Mouse (Mus musculus): ENCODE results near the gene Htr6.

Htr6 gene

DNA sequence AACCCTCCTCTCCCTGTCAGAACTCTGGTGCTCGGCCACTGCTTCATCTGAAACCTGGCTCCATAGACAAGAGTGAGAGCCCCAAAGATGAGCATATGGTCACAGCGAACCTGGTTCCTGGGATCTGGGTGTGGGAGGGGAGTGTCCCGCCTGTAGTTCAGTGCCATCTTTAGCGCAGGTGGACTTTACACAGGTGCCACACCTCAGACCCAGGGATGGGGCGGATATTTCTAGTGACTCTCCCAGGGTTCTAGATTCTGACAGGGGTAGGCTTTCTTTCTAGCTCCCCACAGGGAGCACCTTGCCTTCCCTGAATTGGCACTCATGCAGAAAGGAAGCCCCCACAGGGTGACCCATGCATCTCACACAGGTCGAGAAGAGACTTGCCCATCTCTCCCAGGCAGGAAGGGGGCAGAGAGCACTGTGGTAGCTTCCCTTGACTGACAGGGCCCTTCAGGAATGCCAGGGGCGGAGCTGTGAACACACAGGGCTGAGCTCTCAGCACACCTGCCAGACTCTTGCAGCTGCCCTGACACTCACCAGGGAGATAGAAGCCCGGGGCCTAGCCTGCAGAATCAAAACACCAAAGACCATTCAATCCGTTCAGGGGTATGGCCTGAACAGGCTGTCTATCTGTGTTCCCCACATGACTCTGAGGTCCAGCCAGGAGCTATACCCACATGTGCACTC, 13.8 kb upstream of the Htr6 start:
- no peak for DNase-seq (ENCODE audit: low read depth, low spot score)

DNA sequence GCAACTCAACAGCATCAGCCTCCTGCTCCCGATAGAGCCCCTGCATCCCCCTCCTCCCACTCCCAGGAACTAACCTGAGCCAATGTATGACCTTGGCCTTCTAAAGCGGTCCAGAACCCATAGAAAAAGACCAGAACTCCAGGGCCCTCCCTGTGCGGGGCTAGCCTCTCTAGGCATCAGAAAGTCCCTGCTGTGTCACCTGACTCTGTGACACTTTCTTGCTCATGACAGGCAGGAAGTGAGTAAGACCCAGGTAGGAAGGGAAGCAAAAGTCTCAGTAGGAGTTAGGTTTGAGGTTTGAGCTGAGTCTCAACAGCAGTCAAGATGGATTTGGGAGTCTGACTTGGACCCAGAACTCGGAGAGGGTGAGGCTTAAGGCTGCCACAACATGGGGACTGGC, 11.6 kb upstream of the Htr6 start:
- DNase-seq (ENCODE audit: low read depth, low spot score), result no peak

DNA sequence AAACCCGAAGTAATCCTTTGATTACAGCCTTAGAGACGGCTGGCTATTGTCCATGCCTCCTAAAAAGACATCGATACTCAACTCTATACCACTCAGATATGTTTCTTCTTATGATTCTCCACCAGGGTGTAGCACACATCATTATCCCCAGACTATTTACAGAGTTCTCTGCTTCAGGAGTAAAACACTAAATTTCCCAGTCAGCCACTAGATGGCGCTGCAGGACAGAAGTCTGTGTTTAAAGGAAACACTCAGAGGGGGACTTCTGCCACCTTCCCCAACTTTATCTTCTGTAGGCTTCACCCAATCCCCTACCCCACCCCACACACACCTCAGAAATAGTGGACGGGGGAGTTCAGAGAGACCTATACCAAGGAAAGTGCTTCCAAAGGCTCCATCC, 10.7 kb upstream of the Htr6 start:
- DNase-seq (ENCODE audit: low read depth, low spot score), result peak; percentile 69

GRCm38 (mm10) chr4:139085337-139085736, 10.0 kb upstream of the Htr6 start:
- DNase-seq (ENCODE audit: low read depth, low spot score), result no peak

GRCm38 (mm10) chr4:139082790-139083564, 7.6 kb upstream of the Htr6 start:
- peak; percentile 72 for DNase-seq (ENCODE audit: low read depth, low spot score)

- DNase-seq (ENCODE audit: low read depth, low spot score), result no peak
These were observed 6.0 kb upstream of the Htr6 start for GRCm38 (mm10) chr4:139081270-139081931.

DNA sequence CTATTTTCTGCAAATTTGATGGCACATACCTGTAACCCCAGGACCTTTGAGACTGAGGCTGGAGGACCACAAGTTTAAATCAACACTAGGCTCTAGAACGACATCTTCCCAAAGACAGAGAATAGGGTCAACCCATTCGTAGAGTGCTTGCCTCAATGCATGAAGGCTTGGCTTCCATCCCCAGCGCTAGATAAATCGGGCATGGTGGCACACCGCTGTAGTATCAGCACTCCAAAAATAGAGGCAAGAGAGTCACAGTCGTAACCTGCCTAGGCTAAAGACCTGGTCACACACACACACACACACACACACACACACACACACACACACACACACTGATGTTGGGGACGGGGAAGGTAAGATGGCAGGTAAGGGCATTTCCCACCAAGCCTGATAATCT, 4.9 kb upstream of the Htr6 start:
- DNase-seq (ENCODE audit: low read depth, low spot score), result no peak

DNA sequence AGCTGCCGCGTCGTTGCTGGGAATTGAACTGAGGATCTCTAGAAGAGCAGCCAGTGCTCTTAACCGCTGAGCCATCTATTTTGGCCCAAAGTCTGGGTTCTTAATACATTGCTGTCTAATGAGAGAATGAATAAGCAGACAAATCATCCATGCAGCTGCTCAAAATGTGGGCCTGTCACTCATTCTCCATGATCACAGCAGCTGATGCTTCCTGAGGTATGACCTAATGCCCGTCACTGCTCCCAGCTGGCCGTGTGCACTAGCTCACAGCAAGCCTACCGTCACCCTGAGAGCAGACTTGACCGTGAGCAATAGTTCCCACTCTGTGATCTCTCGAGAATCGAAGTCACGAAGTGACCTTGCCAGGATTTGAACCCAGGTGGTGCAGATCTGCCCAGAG, 4.1 kb upstream of the Htr6 start:
- DNase-seq (ENCODE audit: low read depth, low spot score), result no peak

DNA sequence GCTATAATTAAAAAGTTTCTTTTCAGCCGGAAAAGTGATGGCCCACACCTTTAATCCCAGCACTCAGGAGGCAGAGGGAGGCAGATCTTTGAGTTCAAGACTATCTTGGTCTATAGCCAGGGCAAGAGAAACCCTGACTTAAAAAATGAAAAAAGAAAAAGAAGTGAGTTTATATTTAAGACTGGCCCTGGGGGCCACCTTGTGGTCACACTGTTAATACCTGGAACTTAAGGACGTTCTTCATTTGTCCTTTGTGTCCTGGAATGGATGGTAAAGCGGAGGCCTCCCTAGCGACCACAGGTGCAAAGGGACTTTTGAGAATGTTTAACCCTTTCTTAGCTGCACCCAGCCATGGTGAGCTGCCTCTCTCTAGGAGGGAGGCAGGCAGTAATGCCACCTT, 3.4 kb upstream of the Htr6 start:
- no peak for DNase-seq (ENCODE audit: low read depth, low spot score)

DNA sequence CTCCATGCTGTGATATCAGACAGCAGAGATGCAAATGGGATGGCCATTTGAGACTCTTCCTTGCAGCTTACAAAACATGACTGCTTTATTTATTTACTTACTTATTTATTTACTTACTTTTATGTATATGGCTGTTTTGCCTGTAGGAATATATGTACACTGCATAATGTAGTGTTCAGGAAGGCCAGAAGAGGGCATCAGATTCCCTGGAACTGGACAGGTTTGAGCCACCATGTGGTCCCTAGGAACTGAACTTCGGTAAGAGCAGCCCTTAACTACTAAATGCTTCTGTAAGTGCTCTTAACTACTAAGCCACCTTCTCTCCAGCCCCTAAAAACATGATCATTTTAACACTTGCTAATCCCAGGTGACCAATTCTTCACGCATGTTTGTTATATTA, 2.9 kb upstream of the Htr6 start:
- DNase-seq (ENCODE audit: low read depth, low spot score), result no peak

- DNase-seq (ENCODE audit: low read depth, low spot score), result no peak
These were observed 545 bp upstream of the Htr6 start for GRCm38 (mm10) chr4:139075915-139076314.

DNA sequence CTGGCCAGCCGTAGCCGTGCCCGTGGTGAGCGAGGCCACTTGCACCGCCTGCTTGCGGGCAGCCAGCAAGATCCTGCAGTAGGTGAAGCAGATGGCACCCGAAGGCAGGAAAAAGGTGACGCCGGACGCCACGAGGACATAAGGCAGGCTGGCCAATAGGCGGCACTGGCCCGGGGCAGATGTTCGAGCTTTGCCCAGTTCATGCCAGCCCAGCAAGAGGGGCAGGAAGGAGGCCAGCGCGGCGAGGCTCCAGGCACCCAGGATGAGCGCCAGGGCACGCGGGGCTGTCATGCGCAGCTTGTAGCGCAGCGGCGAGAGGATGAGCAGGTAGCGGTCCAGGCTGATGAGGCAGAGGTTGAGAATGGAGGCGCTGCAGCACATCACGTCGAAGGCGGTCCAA, 1.3 kb downstream of the Htr6 start:
- DNase-seq (ENCODE audit: low read depth, low spot score), result no peak

DNA sequence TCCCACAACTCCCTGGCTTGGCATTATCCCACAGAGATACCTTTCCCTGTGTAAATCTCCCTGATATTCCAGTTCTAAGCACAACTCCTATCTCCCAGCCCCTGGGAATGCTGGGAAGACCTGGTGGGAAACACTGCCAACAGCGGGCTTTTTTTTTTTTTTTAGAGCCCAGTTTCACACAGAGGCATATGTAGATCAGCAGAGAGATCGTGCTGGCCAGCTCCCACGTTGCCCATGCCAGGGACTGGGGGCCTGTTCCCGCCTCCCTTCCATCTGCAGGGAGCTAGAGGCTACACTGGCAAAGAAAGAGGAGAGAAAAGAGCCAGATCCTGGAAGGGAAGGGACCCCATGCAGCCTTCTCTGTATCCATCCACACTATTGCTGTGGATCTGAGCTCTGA, 7.1 kb downstream of the Htr6 start:
- DNase-seq (ENCODE audit: low read depth, low spot score), result no peak

DNA sequence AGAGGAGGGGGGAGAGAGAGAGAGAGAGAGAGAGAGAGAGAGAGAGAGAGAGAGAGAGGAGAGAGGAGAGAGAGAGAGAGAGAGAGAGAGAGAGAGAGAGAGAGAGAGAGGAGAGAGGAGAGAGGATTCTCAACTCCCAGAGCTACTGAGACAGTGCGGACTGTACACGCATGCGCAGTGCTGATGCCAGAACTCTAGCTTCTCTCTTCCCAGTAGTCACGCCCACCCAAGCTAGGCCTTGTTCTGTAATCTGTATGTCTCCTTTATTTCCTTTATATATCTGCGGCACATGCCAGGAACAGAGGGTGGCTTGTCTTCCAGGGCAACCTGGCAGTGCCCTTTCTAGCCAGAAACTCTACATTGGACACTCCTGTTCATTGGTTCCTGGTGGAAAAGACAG, 10.5 kb downstream of the Htr6 start:
- no peak for DNase-seq (ENCODE audit: low read depth, low spot score)

- no peak for DNase-seq (ENCODE audit: low read depth, low spot score)
These were observed 15.8 kb downstream of the Htr6 start for GRCm38 (mm10) chr4:139059569-139059968.

DNA sequence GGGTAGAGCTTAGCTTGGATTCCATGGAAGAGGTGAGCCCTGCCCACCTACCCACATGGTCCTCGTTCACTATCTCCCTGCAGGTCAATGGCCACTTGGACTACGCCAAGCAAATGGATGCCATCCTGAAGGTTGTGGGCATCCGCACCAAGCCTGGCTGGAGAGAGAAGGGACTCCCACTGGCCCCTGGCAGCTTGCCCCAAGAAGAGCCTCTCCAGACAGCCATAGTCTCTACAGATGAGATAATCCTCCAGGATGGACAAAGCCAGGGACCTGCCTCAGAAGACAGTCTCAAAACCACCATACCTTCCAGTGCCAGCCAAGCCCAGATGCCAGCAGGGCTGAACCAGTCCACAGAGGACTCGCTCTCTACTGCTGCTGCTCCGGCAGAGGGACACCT, 17.3 kb downstream of the Htr6 start:
- DNase-seq (ENCODE audit: low read depth, low spot score), result no peak

DNA sequence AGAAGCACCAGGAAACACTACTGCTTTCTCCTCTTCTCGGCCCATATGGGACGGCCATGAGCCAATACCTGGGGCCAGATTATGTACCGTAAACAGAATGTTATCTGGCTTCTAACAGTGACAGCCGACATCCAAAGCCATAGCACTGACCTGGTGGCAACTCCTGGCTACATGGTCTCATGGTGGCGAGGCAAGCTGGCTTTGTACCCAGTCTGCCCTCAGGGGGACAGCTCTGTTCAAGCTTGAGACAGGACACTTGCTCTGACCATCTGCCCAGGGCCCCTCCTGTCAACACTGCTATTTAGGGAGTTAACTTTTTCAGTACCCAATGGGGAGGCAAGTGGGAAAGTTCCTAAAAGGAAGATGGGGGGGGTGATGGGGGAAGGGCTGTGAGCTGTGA, 18.1 kb downstream of the Htr6 start:
- DNase-seq (ENCODE audit: low read depth, low spot score), result no peak

DNA sequence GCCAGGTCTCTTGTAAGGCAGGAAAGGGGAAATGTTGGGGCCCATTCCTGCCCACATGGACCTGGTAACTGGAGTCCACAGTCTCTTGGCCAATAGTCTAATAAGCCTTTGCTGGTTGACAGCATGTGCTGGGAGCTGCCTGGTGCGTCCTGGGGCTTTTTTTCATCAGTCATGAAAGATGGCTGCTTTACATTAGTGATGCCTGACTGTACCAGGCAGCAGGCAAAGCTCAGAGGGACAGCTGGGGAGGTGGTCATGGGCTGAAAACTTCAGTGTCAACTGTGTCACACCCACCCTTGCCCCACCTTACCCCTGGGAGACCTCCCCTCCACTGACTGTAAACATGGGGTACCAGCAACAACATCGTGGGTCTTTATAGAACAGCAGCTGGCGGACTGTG, 19.6 kb downstream of the Htr6 start:
- DNase-seq (ENCODE audit: low read depth, low spot score), result no peak

GRCm38 (mm10) chr4:139055336-139055735, 20.0 kb downstream of the Htr6 start:
- DNase-seq (ENCODE audit: low read depth, low spot score), result no peak

DNA sequence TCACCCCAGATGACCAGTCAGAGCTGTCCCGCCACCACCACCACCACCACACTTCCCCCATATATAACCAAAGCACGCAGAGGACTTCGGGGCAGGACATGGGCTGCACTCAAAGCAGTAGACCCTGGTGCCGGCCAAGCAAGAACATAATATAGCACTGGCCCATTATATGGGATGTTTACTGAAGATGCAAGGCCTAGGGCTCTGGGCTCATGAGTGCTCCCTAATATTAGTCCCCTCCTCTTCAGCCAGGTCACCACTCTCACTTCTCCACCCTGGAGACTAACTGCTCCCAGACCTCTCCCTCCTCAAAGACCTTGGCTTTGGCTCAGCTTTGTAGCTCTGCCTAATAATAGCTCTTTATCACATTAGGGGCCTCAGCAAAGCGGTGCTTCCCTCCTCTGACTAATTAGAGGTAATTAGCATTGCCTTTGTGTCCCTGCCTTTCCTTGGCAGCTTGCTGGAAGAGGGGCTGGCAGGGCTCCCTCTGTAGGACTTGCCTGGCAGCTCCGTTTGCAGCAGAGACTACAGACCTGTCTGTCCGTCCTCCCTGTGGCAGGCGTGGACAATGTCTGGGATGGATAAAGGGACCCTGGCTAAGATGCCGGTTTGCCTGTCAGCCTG, 21.0 kb downstream of the Htr6 start:
- peak; percentile 70 for DNase-seq (ENCODE audit: low read depth, low spot score)

- DNase-seq (ENCODE audit: low read depth, low spot score), result no peak
These were observed 22.0 kb downstream of the Htr6 start for GRCm38 (mm10) chr4:139053391-139053790.

DNA sequence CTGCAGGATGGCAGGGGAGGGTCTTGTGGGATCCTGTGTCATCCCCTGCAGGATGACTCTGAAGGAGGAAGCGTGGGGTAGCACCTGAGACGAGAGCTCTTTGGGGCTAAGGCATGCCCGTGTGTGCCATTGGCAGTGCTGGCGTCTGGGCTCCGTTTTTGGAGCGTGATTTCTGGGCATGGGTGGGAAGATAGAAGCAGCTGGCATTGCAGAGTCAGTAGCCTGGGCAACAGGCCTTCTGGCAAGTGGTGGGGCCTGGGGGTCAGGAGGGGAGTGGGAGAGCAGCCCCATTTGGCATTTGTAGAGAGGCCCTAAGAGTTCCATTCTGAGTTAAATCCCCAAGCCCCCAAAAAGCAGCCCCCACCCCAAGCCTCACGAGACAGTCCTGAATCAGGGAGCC, 22.6 kb downstream of the Htr6 start:
- no peak for DNase-seq (ENCODE audit: low read depth, low spot score)
